Mouse (Mus musculus): ENCODE data around the gene Rpp25l. TPM values are rescaled to one million over a fixed set of nuclear protein-coding genes. Genes with fewer than 3 reads are reported as not detected.

Gene Rpp25l
- total RNA-seq, 1 experiment = 67.7 TPM

DNA sequence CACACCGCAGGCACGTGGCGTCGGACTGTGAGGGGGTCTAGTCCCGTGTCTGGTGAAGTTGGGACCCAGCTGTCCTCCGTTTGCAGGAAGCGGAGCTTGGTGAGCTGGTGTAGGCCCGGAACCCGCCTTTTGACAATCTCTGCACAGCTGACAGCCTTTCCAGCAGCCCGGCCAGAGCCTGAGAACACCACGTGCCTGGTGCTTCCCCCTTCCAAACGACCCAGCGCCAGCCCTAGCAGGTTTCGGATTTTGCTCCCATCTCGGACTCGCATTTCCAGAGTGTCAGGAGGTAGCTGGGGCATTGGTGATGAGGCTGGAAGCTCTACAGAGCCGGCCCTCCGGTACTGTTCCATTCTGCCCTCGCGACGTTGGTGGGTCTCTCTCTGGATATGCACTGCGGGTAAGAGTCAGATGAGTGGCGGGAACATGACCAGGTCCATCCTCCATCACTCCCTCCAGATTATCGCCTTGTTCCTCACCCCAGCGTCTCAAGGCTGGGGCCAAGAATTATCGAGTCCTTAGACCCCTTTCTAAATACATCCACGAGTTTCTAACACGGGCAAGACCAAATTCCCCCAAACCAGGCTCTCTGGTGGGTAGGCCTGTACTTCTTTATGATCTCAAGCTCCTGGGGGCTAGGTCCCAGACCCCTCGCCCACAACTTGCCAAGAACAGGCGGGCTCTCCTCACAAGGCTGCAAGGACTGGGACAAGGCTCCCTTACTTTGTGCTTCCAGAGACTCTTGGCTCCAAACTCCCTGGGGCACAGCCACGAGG, 725 bp downstream of the Rpp25l start:
- in situ Hi-C loops (cut with MboI; ENCODE audit: low sequenced_read_pairs in 2 of 2, unreplicated experiment in 2 of 2) = loop anchor here in 1 of 2 experiments (25.0 kb wide), 1 partner anchor 150 kb away; the partner anchor contains the start of genes Dnaic1 and Fam219a
- DNase-seq (ENCODE audit: low read depth, low spot score) = no peak
- peaks cover 17% of the 10 kb centered on the region; the same call in 1 of the 2 replicates for H3K36me3 ChIP-seq (ENCODE audit: control insufficient read depth, insufficient read depth, low read length, poor library complexity, severe bottlenecking)
- peak overlapping the region; percentile 68 to 100 for H3K4me3 ChIP-seq (ENCODE audit: insufficient read depth in 1 of 2, low read depth in 1 of 2, low read length in 2 of 2, poor library complexity in 1 of 2, severe bottlenecking in 1 of 2)
- 0 out of 2 replicates have a peak overlapping the region, but pooled peaks have one; percentile 1 for H3K27ac ChIP-seq (ENCODE audit: insufficient read depth, low read depth, low read length, poor library complexity, severe bottlenecking)
- H3K9ac ChIP-seq (ENCODE audit: insufficient read depth, low read depth, low read length, poor library complexity, severe bottlenecking) = peak overlapping the region; percentile 82
- peaks cover 2 to 5% of the 10 kb centered on the region in 2 experiments; a peak in 1 of 4 replicates for H3K4me1 ChIP-seq (ENCODE audit: control insufficient read depth in 2 of 2, insufficient read depth in 2 of 2, low read length in 2 of 2, poor library complexity in 1 of 2)
- TF ChIP-seq HCFC1 (IDR thresholded peaks at IDR 0.05; ENCODE audit: borderline replicate concordance, insufficient read depth, low read length) (no peak), MAFK (IDR thresholded peaks at IDR 0.05; ENCODE audit: insufficient read depth, low read depth, low read length) (no peak), CHD2 (IDR thresholded peaks at IDR 0.05; ENCODE audit: low read depth, low read length) (no peak), ZC3H11A (IDR thresholded peaks at IDR 0.05; ENCODE audit: borderline replicate concordance, low read depth, low read length) (no peak), ZNF384 (IDR thresholded peaks at IDR 0.05; ENCODE audit: low read depth, low read length) (no peak)
- no peaks in the 10 kb centered on the region for H3K9me3 ChIP-seq (ENCODE audit: control insufficient read depth, insufficient read depth, low read depth, low read length)

DNA sequence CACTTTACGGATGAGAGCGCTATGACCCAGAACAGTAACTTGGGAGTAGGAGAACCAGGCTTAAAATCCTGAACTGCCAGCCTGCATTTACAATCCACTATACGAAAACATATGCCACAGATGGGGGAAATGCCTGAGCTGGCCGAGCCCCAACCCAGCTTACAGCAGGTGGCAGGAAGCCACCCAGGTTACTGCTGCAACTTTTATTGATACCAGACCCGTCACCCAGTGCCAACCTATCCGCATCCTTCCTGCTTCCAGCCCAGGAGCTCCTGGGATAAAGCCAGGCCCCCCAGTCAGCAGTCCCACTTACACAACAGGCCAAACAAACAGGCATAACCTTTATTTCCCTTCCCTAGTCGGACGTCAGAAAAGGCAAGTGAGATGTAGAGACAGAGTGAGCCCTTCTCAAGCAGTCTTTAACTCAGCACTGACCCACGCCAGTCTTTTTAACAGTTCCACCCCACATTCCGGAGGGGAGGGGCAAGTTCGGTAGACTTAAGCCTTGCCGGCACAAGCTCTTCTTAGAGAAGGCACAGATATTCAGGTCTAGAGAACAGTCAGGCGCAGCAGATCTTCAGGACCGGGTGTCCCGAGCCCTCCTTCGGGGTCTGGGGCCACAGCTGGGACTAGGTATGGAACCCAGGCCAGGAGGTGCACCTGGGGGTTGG, 1.5 kb downstream of the Rpp25l start:
- in situ Hi-C loops (cut with MboI; ENCODE audit: low sequenced_read_pairs in 2 of 2, unreplicated experiment in 2 of 2) = loop anchor here in 1 of 2 experiments (25.0 kb wide), 1 partner anchor 150 kb away; the partner anchor contains the start of genes Dnaic1 and Fam219a
- DNase-seq (ENCODE audit: low read depth, low spot score) = no peak
- Histone ChIP-seq H3K4me3 (ENCODE audit: insufficient read depth in 1 of 2, low read depth in 1 of 2, low read length in 2 of 2, poor library complexity in 1 of 2, severe bottlenecking in 1 of 2) (peak overlapping the region; percentile 68 to 100), H3K27ac (ENCODE audit: insufficient read depth, low read depth, low read length, poor library complexity, severe bottlenecking) (no peak overlapping the region), H3K9me3 (ENCODE audit: control insufficient read depth, insufficient read depth, low read depth, low read length) (no peaks in the 10 kb centered on the region), H3K9ac (ENCODE audit: insufficient read depth, low read depth, low read length, poor library complexity, severe bottlenecking) (peak overlapping the region; percentile 82), H3K4me1 (ENCODE audit: control insufficient read depth in 2 of 2, insufficient read depth in 2 of 2, low read length in 2 of 2, poor library complexity in 1 of 2) (peaks cover 2 to 5% of the 10 kb centered on the region in 2 experiments; a peak in 1 of 4 replicates), H3K36me3 (ENCODE audit: control insufficient read depth, insufficient read depth, low read length, poor library complexity, severe bottlenecking) (peaks cover 16% of the 10 kb centered on the region; the same call in 1 of the 2 replicates)
- TF ChIP-seq ZC3H11A (IDR thresholded peaks at IDR 0.05; ENCODE audit: borderline replicate concordance, low read depth, low read length) = no peak
- TF ChIP-seq MAFK (IDR thresholded peaks at IDR 0.05; ENCODE audit: insufficient read depth, low read depth, low read length) = no peak
- no peak for TF ChIP-seq HCFC1 (IDR thresholded peaks at IDR 0.05; ENCODE audit: borderline replicate concordance, insufficient read depth, low read length)
- TF ChIP-seq CHD2 (IDR thresholded peaks at IDR 0.05; ENCODE audit: low read depth, low read length) = no peak
- no peak for TF ChIP-seq ZNF384 (IDR thresholded peaks at IDR 0.05; ENCODE audit: low read depth, low read length)

DNA sequence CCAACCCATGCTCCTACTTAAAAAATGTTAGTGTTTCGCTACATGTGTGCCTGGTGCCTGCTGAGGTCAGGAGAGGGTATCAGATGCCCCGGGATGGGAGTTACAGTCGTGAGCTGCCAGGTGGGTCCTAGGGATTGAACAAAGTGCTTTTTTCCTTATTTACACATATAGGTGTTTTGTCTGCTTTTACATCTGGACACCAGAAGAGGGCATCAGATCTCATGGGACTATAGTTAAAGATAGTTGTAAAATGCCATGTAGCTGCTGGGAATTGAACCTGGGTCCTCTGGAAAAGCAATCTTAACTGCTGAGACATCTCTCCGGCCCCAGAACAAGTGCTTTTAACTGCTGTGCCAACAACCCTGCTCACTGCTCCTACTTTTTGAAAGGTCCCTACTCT, 3.1 kb downstream of the Rpp25l start:
- in situ Hi-C loops (cut with MboI; ENCODE audit: low sequenced_read_pairs in 2 of 2, unreplicated experiment in 2 of 2) = loop anchor here in 1 of 2 experiments (25.0 kb wide), 1 partner anchor 148 kb away; the partner anchor contains the start of genes Dnaic1 and Fam219a
- Histone ChIP-seq H3K36me3 (ENCODE audit: control insufficient read depth, insufficient read depth, low read length, poor library complexity, severe bottlenecking) (peaks cover 14% of the 10 kb centered on the region; the same call in 1 of the 2 replicates), H3K4me1 (ENCODE audit: control insufficient read depth in 2 of 2, insufficient read depth in 2 of 2, low read length in 2 of 2, poor library complexity in 1 of 2) (peaks cover 2 to 12% of the 10 kb centered on the region in 2 experiments; a peak in 1 of 4 replicates), H3K27ac (ENCODE audit: insufficient read depth, low read depth, low read length, poor library complexity, severe bottlenecking) (no peak overlapping the region), H3K9ac (ENCODE audit: insufficient read depth, low read depth, low read length, poor library complexity, severe bottlenecking) (no peak overlapping the region), H3K9me3 (ENCODE audit: control insufficient read depth, insufficient read depth, low read depth, low read length) (no peaks in the 10 kb centered on the region), H3K4me3 (ENCODE audit: insufficient read depth in 1 of 2, low read depth in 1 of 2, low read length in 2 of 2, poor library complexity in 1 of 2, severe bottlenecking in 1 of 2) (no peak overlapping the region)
- TF ChIP-seq ZC3H11A (IDR thresholded peaks at IDR 0.05; ENCODE audit: borderline replicate concordance, low read depth, low read length) (no peak), ZNF384 (IDR thresholded peaks at IDR 0.05; ENCODE audit: low read depth, low read length) (no peak)
- DNase-seq (ENCODE audit: low read depth, low spot score) = no peak

DNA sequence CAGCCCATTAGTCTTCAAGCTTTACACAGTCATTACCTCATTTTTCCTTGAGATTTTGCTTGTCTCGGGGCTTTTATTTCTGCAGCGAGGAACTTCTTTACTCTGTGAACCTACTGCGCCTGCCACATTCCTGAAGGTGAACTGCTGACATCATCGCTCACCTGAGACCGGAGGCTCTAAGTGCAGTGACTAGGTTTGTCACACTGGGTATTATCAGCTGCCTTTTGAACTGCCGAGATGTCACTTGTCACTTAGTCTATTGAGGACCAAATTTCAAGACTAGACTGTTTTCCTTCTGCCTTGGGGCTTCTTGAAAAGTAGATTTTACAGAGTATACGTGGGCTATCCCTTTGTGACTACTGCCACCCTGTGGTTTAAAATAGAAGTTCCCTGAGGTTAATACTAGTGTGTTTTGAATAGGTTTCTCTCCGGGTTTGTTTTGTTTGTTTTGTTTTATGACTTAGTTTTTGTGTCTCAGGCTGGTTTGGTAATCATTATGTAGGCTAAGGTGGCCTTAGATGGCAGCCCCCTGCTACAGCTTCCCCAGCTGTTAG, 5.1 kb downstream of the Rpp25l start:
- in situ Hi-C loops (cut with MboI; ENCODE audit: low sequenced_read_pairs in 2 of 2, unreplicated experiment in 2 of 2) = loop anchor here (10.0 to 25.0 kb wide), 2 partner anchors 146 to 153 kb away; partner anchors contain the start of genes Dnaic1 (in 1 of the 2) and Fam219a (in 1 of the 2)
- no peak for TF ChIP-seq HCFC1 (IDR thresholded peaks at IDR 0.05; ENCODE audit: borderline replicate concordance, insufficient read depth, low read length)
- peak; percentile 46; the same call in 1 of the 2 replicates for TF ChIP-seq ZC3H11A (IDR thresholded peaks at IDR 0.05; ENCODE audit: borderline replicate concordance, low read depth, low read length)
- TF ChIP-seq CHD2 (IDR thresholded peaks at IDR 0.05; ENCODE audit: low read depth, low read length) = no peak
- TF ChIP-seq ZNF384 (IDR thresholded peaks at IDR 0.05; ENCODE audit: low read depth, low read length) = no peak
- TF ChIP-seq MAFK (IDR thresholded peaks at IDR 0.05; ENCODE audit: insufficient read depth, low read depth, low read length) = no peak
- Histone ChIP-seq H3K4me3 (ENCODE audit: insufficient read depth in 1 of 2, low read depth in 1 of 2, low read length in 2 of 2, poor library complexity in 1 of 2, severe bottlenecking in 1 of 2) (no peak overlapping the region), H3K27ac (ENCODE audit: insufficient read depth, low read depth, low read length, poor library complexity, severe bottlenecking) (no peak overlapping the region), H3K36me3 (ENCODE audit: control insufficient read depth, insufficient read depth, low read length, poor library complexity, severe bottlenecking) (peaks cover 10% of the 10 kb centered on the region; the same call in 1 of the 2 replicates), H3K4me1 (ENCODE audit: control insufficient read depth in 2 of 2, insufficient read depth in 2 of 2, low read length in 2 of 2, poor library complexity in 1 of 2) (peaks cover 0 to 23% of the 10 kb centered on the region in 2 experiments; a peak in 2 of 4 replicates), H3K9me3 (ENCODE audit: control insufficient read depth, insufficient read depth, low read depth, low read length) (no peaks in the 10 kb centered on the region), H3K9ac (ENCODE audit: insufficient read depth, low read depth, low read length, poor library complexity, severe bottlenecking) (no peak overlapping the region)
- peak; percentile 54 for DNase-seq (ENCODE audit: low read depth, low spot score)

Measured in ES-E14 (cell line).